8 mouse cellular contexts compared by ENCODE assay signal in the genomic region with DNA sequence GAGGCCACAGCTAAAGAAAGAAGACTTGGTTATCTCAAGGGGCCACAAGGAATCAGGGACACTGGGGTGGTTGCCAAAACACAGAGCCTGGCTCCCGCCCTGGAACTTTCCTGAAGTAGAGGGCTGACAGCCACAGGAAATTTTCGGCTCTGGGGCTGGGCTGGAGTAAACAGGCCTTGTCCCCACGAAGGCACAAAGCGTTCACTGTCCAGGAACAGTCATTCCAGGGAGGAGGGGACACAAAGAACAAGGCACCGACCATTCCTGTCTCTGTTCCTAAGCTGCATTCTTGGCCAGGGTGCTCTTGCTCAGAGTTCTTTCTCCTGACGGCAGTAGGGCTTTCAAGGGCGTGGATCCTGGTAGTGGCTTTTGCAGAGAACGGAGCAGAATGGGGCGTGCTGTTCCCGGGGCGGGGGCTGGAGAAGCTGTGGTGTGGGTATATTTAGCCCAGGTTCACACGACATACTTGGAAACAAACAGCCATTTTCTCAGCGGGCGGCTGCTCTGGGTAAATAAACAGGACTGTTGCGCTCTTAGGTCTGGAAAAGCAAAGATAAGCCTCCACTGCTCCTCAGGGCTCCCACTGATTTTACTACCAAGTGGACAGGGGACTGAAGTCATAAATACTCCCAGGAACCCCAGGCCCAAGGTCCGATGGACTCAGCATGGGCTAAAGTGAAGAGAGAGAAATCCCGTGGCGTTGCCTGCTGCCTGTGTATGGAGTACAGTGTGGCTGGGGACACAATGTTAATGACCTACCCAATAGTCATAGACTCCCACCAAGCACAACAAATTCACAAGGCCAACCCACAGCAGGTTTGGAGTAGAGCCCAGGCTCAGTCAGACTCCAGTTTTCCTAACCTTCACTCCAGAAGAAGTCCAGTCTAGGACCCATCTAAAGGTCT. TPM values are rescaled to one million over a fixed set of nuclear protein-coding genes. Genes with fewer than 3 reads are reported as not detected.
DNase-seq lines count a peak whose midpoint lies in the region; ATAC-seq and TF ChIP-seq lines count a peak whose summit lies in the region.

No protein-coding gene starts in this region.

- TF ChIP-seq POLR2A in testis, adult 2 months (IDR thresholded peaks at IDR 0.05; ENCODE audit: control insufficient read depth, low read depth, low read length), result no peak; the same call in 1 of the 2 replicates

- peak overlapping the region; percentile 13; the same call in 1 of the 2 replicates for H3K27ac ChIP-seq in macrophage
- peak overlapping the region; percentile 70 for H3K27ac ChIP-seq in testis, adult 2 months (ENCODE audit: control insufficient read depth, insufficient read depth, low read depth, low read length)

- H3K36me3 ChIP-seq in macrophage (ENCODE audit: inconsistent target), result peaks cover 7% of the 10 kb centered on the region; the same call in 1 of the 2 replicates
- H3K36me3 ChIP-seq in testis, adult 2 months (ENCODE audit: control insufficient read depth, insufficient read depth, low read length), result peaks cover 1% of the 10 kb centered on the region; the same call in 1 of the 2 replicates

- no peak for TF ChIP-seq CTCF in testis, adult 2 months (IDR thresholded peaks at IDR 0.05; ENCODE audit: control insufficient read depth, insufficient read depth, insufficient replicate concordance, low read depth, low read length)

- no peak for ATAC-seq in inflammation-experienced regulatory T-cells, adult 6 months

- DNase-seq in adipocyte (ENCODE audit: low spot score), result peak; percentile 83
- DNase-seq in cerebellum, adult 8-10 months, result peak; percentile 77
- DNase-seq in heart, adult 11 months, result peak; percentile 100
- peak; percentile 81 for DNase-seq in kidney, adult 11 months
- peak; percentile 79 to 90 for DNase-seq in left cerebral cortex, postnatal 14 days (ENCODE audit: low spot score in 2 of 2)

- H3K4me3 ChIP-seq in macrophage (ENCODE audit: inconsistent target), result no peak overlapping the region
- no peak overlapping the region for H3K4me3 ChIP-seq in testis, adult 2 months (ENCODE audit: control insufficient read depth, low read depth, low read length)

- peaks cover 100% of the 10 kb centered on the region for H3K79me2 ChIP-seq in macrophage (ENCODE audit: inconsistent target)

- 93% methylated on average over 18 of the region's 18 CpGs for WGBS in macrophage (ENCODE audit: missing documents)

- intact Hi-C loops in left cerebral cortex, postnatal 14 days (cut with DNase I), result loop anchor here (1.0 kb wide), 1 partner anchor 44 kb away; no protein-coding TSS in a partner anchor

- no peaks in the 10 kb centered on the region for H3K27me3 ChIP-seq in testis, adult 2 months (ENCODE audit: control insufficient read depth, insufficient read depth, low read length)

- H3K4me1 ChIP-seq in testis, adult 2 months (ENCODE audit: control insufficient read depth, insufficient read depth, low read length), result peaks cover 18% of the 10 kb centered on the region

RNA-seq across cellular contexts. Expression of gene Cox4i2, which starts 31.7 kb away (rescaled TPM):
- 1 to 10 TPM; 2.3 to 2.8 TPM for total RNA-seq in left cerebral cortex, postnatal 14 days (2021)
- total RNA-seq in macrophage (2018; cell fraction: chromatin; rRNA removed), result not detected
- total RNA-seq in macrophage (2018; cell fraction: cytosol; rRNA removed), result not detected
- not detected for total RNA-seq in macrophage (2018; cell fraction: nucleus; rRNA removed)
- polyA plus RNA-seq in macrophage (2018), result not detected in 3 replicates
- 0.32 and 0.85 TPM in 2 replicates for polyA plus RNA-seq in testis, adult 2 months (2012; rRNA removed)
- polyA plus RNA-seq in inflammation-experienced regulatory T-cells, adult 6 months (2017; shearing (Covaris generic)), result not detected

RNA-seq across cellular contexts. Expression of gene Bcl2l1, which starts 45.8 kb away (rescaled TPM):
- total RNA-seq in left cerebral cortex, postnatal 14 days (2021), result 100 to 1,000 TPM; 120 to 127 TPM
- 100 to 1,000 TPM; 136 to 537 (median 201) TPM for total RNA-seq in macrophage (2018; cell fraction: chromatin; rRNA removed)
- total RNA-seq in macrophage (2018; cell fraction: cytosol; rRNA removed), result 100 to 1,000 TPM in 7 of 26 experiments, 10 to 100 TPM in 19; 72.0 to 192 (median 85.2) TPM
- total RNA-seq in macrophage (2018; cell fraction: nucleus; rRNA removed), result 100 to 1,000 TPM; 131 to 456 (median 217) TPM
- polyA plus RNA-seq in macrophage (2018), result 38.6 to 159 TPM (median 48.4 TPM) in 3 replicates
- polyA plus RNA-seq in testis, adult 2 months (2012; rRNA removed), result 74.9 and 80.8 TPM in 2 replicates
- polyA plus RNA-seq in inflammation-experienced regulatory T-cells, adult 6 months (2017; shearing (Covaris generic)), result 10 to 100 TPM; 36.5 to 64.5 (median 41.8) TPM

RNA-seq across cellular contexts. Expression of gene Id1, which starts 49.6 kb away (rescaled TPM):
- 10 to 100 TPM; 19.5 to 26.4 TPM for total RNA-seq in left cerebral cortex, postnatal 14 days (2021)
- total RNA-seq in macrophage (2018; cell fraction: chromatin; rRNA removed), result 1 to 10 TPM in 10 of 26 experiments, under 1 TPM in 6, not detected in 10; 0.68 to 5.0 (median 1.2) TPM
- total RNA-seq in macrophage (2018; cell fraction: cytosol; rRNA removed), result 1 to 10 TPM in 5 of 26 experiments, under 1 TPM in 18, not detected in 3; 0.15 to 1.9 (median 0.52) TPM
- total RNA-seq in macrophage (2018; cell fraction: nucleus; rRNA removed), result 10 to 100 TPM in 2 of 26 experiments, 1 to 10 TPM in 5, under 1 TPM in 8, not detected in 11; 0.63 to 45.8 (median 0.98) TPM
- polyA plus RNA-seq in macrophage (2018), result 0.27 to 88.3 TPM (median 0.39 TPM) in 3 replicates
- polyA plus RNA-seq in testis, adult 2 months (2012; rRNA removed), result 5.5 and 12.8 TPM in 2 replicates
- under 1 TPM in 1 of 3 experiments, not detected in 2; 0.91 TPM for polyA plus RNA-seq in inflammation-experienced regulatory T-cells, adult 6 months (2017; shearing (Covaris generic))
